Mouse (Mus musculus) neural tube, embryonic 14.5 days (tissue): ENCODE data around the gene Clec16a. TPM values are rescaled to one million over a fixed set of nuclear protein-coding genes. Genes with fewer than 3 reads are reported as not detected.

Experiments
- ATAC-seq: fragments of 200-750 bp; cut with Nextera tagmentation; 2 replicates; pipeline ENCODE4 v1.8.0; 2017; ENCODE audit warnings: low read depth, mild to moderate bottlenecking, moderate TSS enrichment, moderate library complexity
- H3K27ac ChIP-seq: fragments of 300-500 bp; sonication (generic); 2 replicates; pipeline ENCODE4 v1.5.1; 2014; ENCODE audit warnings: low read depth, mild to moderate bottlenecking, control low read depth, low read length, moderate library complexity, mixed read lengths
- H3K27me3 ChIP-seq: fragments of 300-500 bp; sonication (generic); 2 replicates; pipeline ENCODE4 v1.6.1; 2014; ENCODE audit warnings: low read length; ENCODE audit not compliant: control insufficient read depth, insufficient read depth
- H3K36me3 ChIP-seq: fragments of 300-500 bp; sonication (generic); 2 replicates; pipeline ENCODE4 v1.6.1; 2014; ENCODE audit warnings: low read length, mixed read lengths; ENCODE audit not compliant: control insufficient read depth, insufficient read depth
- H3K4me1 ChIP-seq: fragments of 300-500 bp; sonication (generic); 2 replicates; pipeline ENCODE4 v1.6.1; 2014; ENCODE audit warnings: low read length; ENCODE audit not compliant: control insufficient read depth, insufficient read depth
- H3K4me2 ChIP-seq: fragments of 300-500 bp; sonication (generic); 2 replicates; pipeline ENCODE4 v1.6.1; 2014; ENCODE audit warnings: mild to moderate bottlenecking, low read depth, low read length, control low read depth
- H3K4me3 ChIP-seq: fragments of 300-500 bp; sonication (generic); 2 replicates; pipeline ENCODE4 v1.5.1; 2014; ENCODE audit warnings: low read depth, low read length, control low read depth, mixed read lengths
- H3K9ac ChIP-seq: fragments of 300-500 bp; sonication (generic); replicated peaks from 2 replicates; pipeline ENCODE4 v1.6.1; 2014; ENCODE audit warnings: low read depth, mild to moderate bottlenecking, control low read depth, low read length, mixed read lengths
- H3K9me3 ChIP-seq: fragments of 300-500 bp; sonication (generic); 2 replicates; pipeline ENCODE4 v1.6.1; 2016; ENCODE audit warnings: low read length; ENCODE audit not compliant: control insufficient read depth
- WGBS: fragments of 180-500 bp; shearing (Covaris S2); extraction: QIAGEN DNeasy Blood & Tissue Kit; methylation state at CpG from one replicate; pipeline ENCODE4 v1.1.7; 2014; 5-methylcytosine and 5-hydroxymethylcytosine counted together
- polyA plus RNA-seq: library from polyadenylated mRNA; unstranded; fragments of >200 nt; fragmentation: Nextera tagmentation; extraction: Ambion mirVana; gene quantifications from 2 replicates; pipeline ENCODE4 v1.2.1, GENCODE M21; 2014

Gene Clec16a
- polyA plus RNA-seq, 1 experiment from 2014 or later, result 89.2 TPM

DNA sequence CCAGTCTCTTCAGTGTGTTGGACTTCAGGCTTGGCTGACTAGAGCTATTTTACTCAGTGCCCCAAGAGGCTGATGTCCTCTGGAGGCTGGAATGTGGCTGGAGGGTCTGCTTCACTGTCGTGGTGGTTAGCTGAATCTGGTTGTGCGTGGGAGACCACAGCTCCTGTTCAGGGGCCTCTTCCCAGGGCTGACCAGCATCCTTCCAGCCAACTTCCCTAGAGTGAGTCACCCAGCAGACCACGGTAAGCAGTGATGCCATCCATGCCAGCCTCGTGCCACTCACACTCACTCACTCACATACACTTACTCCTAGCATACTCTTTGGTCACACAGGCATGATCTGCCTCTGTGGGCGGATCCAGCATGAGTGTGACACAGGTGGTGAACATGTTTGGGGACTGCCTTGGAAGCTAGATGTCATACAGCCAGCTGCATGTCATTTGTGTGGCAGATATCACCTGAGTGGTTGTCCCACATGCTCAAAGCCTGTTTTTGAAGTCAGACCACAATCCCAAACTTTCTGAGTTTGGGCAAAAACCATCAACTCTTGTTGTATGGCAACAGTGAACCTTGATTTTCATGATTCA lies 24.8 kb downstream of the Clec16a start:
- WGBS, result 88% methylated on average over 5 of the region's 5 CpGs
- no peak for ATAC-seq
- Histone ChIP-seq H3K4me2 (no peak overlapping the region), H3K9me3 (no peaks in the 10 kb centered on the region), H3K4me3 (no peak overlapping the region), H3K27ac (no peak overlapping the region), H3K27me3 (no peaks in the 10 kb centered on the region), H3K4me1 (no peaks in the 10 kb centered on the region), H3K9ac (no peak overlapping the region), H3K36me3 (peaks cover 18% of the 10 kb centered on the region; the same call in 1 of the 2 replicates)

DNA sequence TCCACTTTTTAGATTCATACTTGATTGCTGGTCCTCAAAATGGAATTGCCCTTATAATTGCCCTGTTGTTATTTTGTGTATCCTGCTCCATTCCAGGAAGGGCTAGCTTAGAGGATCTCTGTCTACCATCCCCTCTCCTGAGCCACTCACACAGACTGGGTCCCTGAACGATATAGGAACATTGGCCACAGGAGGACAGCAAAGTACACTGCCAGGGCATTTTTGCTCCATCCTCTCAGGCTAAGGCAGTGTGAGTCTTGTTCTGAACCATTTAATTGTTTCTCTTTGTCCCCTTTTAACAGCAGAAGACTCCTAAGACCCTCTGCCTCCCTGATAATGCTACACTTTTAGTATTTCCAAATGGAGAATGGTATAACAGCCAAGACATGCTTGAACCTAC lies 25.6 kb downstream of the Clec16a start:
- Histone ChIP-seq H3K27ac (no peak overlapping the region), H3K27me3 (no peaks in the 10 kb centered on the region)

DNA sequence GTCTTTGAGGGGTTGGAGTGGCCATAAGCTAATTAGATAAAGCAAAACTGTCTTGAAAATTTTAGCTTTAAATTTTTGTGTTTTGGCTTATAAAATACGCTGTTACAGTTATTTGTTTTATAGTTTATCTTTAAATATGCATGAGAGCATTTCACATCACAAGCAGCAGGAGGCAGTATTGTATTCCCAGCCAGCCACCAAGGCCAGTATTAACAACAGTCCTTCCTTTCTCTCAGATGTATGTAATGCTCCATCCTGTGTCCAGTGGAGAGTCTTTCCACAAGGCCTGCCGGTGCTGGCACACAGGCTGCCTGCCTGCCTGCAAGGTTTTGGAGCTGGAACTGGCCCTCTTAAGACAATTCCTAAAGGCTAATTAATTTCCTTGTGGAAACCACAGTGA lies 26.7 kb downstream of the Clec16a start:
- no peak for ATAC-seq
- 59% methylated on average over 2 of the region's 2 CpGs for WGBS
- no peak overlapping the region for H3K9ac ChIP-seq
- no peaks in the 10 kb centered on the region for H3K27me3 ChIP-seq
- H3K27ac ChIP-seq, result no peak overlapping the region
- H3K9me3 ChIP-seq, result no peaks in the 10 kb centered on the region
- no peak overlapping the region for H3K4me2 ChIP-seq
- H3K4me1 ChIP-seq, result no peaks in the 10 kb centered on the region
- no peak overlapping the region for H3K4me3 ChIP-seq
- H3K36me3 ChIP-seq, result peaks cover 20% of the 10 kb centered on the region; the same call in 1 of the 2 replicates

More for the DNA sequence above, 25.6 kb downstream of the Clec16a start:
- ATAC-seq, result no peak
- no peak overlapping the region for H3K9ac ChIP-seq
- H3K4me3 ChIP-seq, result no peak overlapping the region
- H3K4me1 ChIP-seq, result no peaks in the 10 kb centered on the region
- H3K4me2 ChIP-seq, result no peak overlapping the region
- 66% methylated on average over 1 of the region's 1 CpGs for WGBS
- H3K36me3 ChIP-seq, result peaks cover 18% of the 10 kb centered on the region; the same call in 1 of the 2 replicates
- H3K9me3 ChIP-seq, result no peaks in the 10 kb centered on the region

DNA sequence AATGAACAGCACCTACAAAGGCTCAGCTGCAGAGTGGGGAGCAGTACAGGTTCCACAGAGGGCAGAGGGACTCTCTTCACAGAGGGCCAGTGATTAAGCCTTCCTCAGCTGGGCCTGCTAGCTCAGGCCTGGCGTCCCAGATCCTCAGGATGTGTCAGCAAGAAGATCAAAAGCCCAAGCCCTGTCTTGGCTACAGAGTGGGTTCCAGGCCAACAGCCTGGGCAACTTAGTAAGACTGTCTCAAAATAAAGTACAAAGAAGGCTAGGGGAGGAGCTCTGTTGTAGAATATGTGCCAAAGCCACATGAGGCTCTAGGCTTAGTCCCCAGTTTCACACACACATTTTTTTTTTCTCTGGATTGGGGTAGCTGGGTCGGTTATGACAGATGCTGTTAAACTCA lies 29.8 kb downstream of the Clec16a start:
- Histone ChIP-seq H3K9ac (no peak overlapping the region), H3K4me3 (no peak overlapping the region), H3K4me1 (no peaks in the 10 kb centered on the region), H3K4me2 (no peak overlapping the region), H3K36me3 (peaks cover 36% of the 10 kb centered on the region; the same call in 1 of the 2 replicates), H3K27me3 (no peaks in the 10 kb centered on the region), H3K9me3 (no peaks in the 10 kb centered on the region), H3K27ac (no peak overlapping the region)
- 77% methylated on average over 2 of the region's 2 CpGs for WGBS
- ATAC-seq, result no peak

DNA sequence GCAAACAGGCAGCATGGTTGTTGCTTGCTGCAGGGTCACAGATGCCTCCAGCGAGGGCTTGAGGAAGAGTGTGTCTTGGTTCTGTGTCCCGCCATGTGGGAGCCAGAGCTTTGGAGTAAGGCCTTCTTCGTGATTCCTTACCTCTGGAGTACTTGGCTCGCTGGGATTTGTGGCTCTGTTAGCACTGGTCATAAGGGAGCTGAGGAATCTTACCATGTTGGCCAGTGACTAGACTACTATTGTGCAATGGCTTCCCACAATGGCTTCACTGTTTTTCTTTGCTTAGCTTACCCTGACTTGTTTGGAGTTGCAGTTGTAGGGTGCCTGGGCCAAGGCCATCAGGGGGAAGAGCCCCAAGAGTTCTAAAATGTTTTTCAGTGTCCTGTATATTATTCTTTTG lies 30.8 kb downstream of the Clec16a start:
- H3K36me3 ChIP-seq, result peaks cover 44% of the 10 kb centered on the region; the same call in 1 of the 2 replicates

DNA sequence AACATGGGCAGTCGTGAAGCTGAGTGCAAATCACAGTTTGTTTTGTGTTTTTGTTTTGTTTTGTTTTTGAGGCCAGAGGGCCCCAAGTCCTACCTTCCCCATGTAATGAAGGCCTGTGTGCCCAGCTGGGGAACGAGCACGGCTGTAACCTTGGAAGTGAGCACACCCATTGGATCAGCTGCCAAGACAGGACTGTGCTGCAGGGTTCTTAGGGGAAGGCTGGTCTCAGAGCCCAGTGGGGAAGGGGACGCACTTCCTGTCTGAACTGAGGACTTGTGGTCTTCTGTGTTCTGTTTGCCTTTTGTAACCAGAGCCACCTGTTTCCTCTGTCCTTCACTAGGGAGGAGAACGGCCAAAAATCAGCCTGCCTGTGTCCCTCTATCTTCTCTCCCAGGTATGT lies 32.4 kb downstream of the Clec16a start:
- no peak for ATAC-seq
- no peaks in the 10 kb centered on the region for H3K27me3 ChIP-seq
- H3K4me1 ChIP-seq, result no peaks in the 10 kb centered on the region
- no peak overlapping the region for H3K4me3 ChIP-seq
- WGBS, result 89% methylated on average over 5 of the region's 5 CpGs
- H3K27ac ChIP-seq, result no peak overlapping the region
- no peaks in the 10 kb centered on the region for H3K9me3 ChIP-seq
- peaks cover 53% of the 10 kb centered on the region; the same call in 1 of the 2 replicates for H3K36me3 ChIP-seq
- no peak overlapping the region for H3K4me2 ChIP-seq
- no peak overlapping the region for H3K9ac ChIP-seq

More for the DNA sequence above, 30.8 kb downstream of the Clec16a start:
- H3K9ac ChIP-seq, result no peak overlapping the region
- H3K27ac ChIP-seq, result no peak overlapping the region
- ATAC-seq, result no peak
- WGBS, result 96% methylated on average over 4 of the region's 4 CpGs
- no peak overlapping the region for H3K4me3 ChIP-seq
- no peaks in the 10 kb centered on the region for H3K4me1 ChIP-seq
- no peak overlapping the region for H3K4me2 ChIP-seq
- no peaks in the 10 kb centered on the region for H3K9me3 ChIP-seq
- no peaks in the 10 kb centered on the region for H3K27me3 ChIP-seq

DNA sequence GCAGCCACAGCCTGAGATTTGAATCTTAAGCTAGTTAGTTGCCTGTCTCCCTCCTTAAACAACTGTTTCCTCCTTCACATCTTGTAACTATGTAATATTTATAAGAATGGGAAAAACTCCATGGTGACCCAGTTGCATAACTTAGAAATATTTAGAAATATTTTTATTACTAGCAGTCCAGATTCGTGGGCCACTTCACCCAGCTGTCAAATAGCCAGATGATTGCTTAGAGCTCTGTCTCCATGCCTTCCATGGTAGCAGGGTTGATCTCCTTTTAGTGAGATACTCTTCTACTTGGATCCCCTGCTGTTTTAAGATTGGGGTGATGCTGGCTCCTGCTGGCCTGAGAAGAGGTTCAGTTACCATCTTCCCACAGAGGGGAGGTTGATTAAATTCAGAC lies 33.2 kb downstream of the Clec16a start:
- Histone ChIP-seq H3K9me3 (no peaks in the 10 kb centered on the region), H3K27ac (no peak overlapping the region), H3K9ac (no peak overlapping the region), H3K4me3 (no peak overlapping the region), H3K36me3 (peaks cover 53% of the 10 kb centered on the region; the same call in 1 of the 2 replicates), H3K4me2 (no peak overlapping the region), H3K4me1 (no peaks in the 10 kb centered on the region), H3K27me3 (no peaks in the 10 kb centered on the region)
- 79% methylated on average over 1 of the region's 1 CpGs for WGBS
- ATAC-seq, result no peak

DNA sequence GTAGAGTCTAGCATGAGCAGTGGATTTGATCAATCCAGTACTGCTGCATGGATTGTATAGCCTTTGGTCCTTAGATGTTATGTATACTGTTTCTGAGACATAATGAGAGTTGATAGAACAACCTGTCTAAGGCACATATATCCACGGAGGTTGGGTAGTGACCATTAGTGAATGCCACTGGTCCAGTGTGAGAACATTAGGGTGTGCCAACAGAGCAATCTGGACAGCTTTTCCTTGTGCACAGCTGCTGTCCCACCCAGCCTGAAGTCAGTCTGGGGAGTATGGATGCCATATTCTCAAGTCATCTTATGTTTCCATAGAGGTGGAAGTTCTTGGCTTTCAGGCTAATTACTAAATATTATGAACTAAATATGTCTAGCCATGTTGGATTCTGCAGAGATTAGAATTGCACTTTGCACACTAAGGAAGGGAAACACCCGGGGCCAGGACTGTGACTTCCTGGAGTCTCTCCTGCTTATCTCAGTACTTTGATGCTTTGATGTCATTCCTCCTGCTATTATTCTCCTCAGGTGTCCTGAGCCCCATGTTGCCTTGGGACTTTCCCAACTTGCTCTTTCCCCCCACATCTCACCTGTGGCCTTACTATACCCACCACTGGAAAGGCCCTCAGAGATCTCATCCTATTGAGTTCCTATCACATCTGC lies 36.2 kb downstream of the Clec16a start:
- Histone ChIP-seq H3K4me3 (no peak overlapping the region), H3K36me3 (peaks cover 46% of the 10 kb centered on the region; the same call in 1 of the 2 replicates)

DNA sequence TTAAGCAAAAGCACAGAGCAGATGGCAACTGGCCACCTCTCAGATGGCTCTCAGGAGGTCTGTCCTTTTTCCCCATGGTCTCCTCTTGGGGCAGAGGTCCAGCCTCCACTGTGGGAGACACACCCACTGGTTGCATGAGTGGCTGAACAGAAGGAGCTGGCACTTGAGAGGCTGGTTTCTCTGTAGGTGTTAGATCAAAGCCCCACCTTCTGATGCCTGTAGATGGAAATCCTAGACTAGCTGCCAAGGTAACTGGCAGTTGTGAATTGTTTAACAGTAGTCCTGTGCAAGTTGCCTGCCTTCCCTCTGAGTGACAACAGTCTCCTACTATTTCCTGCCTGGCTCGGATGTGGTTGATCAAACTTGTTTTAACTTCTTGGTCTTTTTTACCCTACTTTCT lies 40.0 kb downstream of the Clec16a start:
- no peaks in the 10 kb centered on the region for H3K4me1 ChIP-seq
- H3K36me3 ChIP-seq, result peaks cover 35% of the 10 kb centered on the region
- no peak overlapping the region for H3K4me3 ChIP-seq
- no peak overlapping the region for H3K27ac ChIP-seq
- no peak overlapping the region for H3K4me2 ChIP-seq
- WGBS, result 83% methylated on average over 1 of the region's 1 CpGs
- no peaks in the 10 kb centered on the region for H3K27me3 ChIP-seq
- ATAC-seq, result no peak
- H3K9ac ChIP-seq, result no peak overlapping the region
- no peaks in the 10 kb centered on the region for H3K9me3 ChIP-seq

More for the DNA sequence above, 36.2 kb downstream of the Clec16a start:
- Histone ChIP-seq H3K9ac (no peak overlapping the region), H3K4me2 (no peak overlapping the region), H3K4me1 (no peaks in the 10 kb centered on the region), H3K9me3 (no peaks in the 10 kb centered on the region), H3K27me3 (no peaks in the 10 kb centered on the region), H3K27ac (no peak overlapping the region)
- WGBS, result 93% methylated on average over 2 of the region's 2 CpGs
- no peak for ATAC-seq
